Mouse (Mus musculus) bone marrow, adult 2 months (tissue): ENCODE data around the gene Olfr1137. TPM values are rescaled to one million over a fixed set of nuclear protein-coding genes. Genes with fewer than 3 reads are reported as not detected.

ENCODE experiments used
- H3K27ac ChIP-seq: fragments of 200-500 bp; 2 replicates; pipeline ENCODE4 v1.5.1; 2012; ENCODE audit warnings: low read depth, mild to moderate bottlenecking, control low read depth, inconsistent platforms, low read length; ENCODE audit not compliant: control insufficient read depth, poor library complexity, insufficient read depth
- H3K4me1 ChIP-seq: fragments of 200-500 bp; 2 replicates; pipeline ENCODE4 v1.6.1; 2011; ENCODE audit warnings: low read length; ENCODE audit not compliant: control insufficient read depth, insufficient read depth
- H3K4me3 ChIP-seq: fragments of 200-500 bp; replicated peaks from 2 replicates; pipeline ENCODE3; 2011; ENCODE audit warnings: mild to moderate bottlenecking, low read depth, low read length, control low read depth; ENCODE audit not compliant: control insufficient read depth
- CTCF ChIP-seq: fragments of 200-500 bp; IDR thresholded peaks from 2 replicates; pipeline ENCODE4 v1.5.1; 2011; ENCODE audit warnings: low read length, control low read depth; ENCODE audit not compliant: control insufficient read depth, insufficient read depth
- POLR2A ChIP-seq: fragments of 200-500 bp; IDR thresholded peaks from 2 replicates; pipeline ENCODE4 v1.6.1; 2011; ENCODE audit warnings: low read depth, mild to moderate bottlenecking, control low read depth, low read length, borderline replicate concordance; ENCODE audit not compliant: control insufficient read depth
- WGBS: fragments of 180-500 bp; shearing (Covaris S2); methylation state at CpG from one replicate; pipeline ENCODE4 v1.1.7; 2018; 5-methylcytosine and 5-hydroxymethylcytosine counted together
- polyA plus RNA-seq: library from polyadenylated mRNA; stranded (reverse); fragments of >200 nt; gene quantifications from 2 replicates; pipeline ENCODE4 v1.2.4, GENCODE M21; 2011; ENCODE audit warnings: low replicate concordance; ENCODE audit not compliant: missing spikeins, insufficient read depth, insufficient read length

The Olfr1137 gene
- polyA plus RNA-seq = not detected in 2 replicates

DNA sequence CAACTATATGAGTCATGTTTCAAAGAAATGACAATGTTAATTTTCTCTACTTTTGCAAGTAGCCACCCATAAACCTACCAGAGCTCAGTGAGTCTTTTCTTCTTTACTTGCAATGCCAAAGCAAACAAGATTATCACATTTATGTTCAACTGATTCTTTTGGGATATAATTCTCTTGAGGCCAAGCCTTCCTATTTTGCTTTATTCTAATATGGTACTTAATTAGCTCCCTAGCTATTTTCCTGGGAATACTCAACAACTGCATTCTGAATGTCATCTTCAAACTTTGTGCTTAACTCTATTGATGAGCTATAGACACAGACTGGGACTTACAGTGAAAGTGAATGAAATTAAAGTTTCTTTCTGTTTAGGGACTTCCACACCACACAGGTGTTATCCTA lies at the start of gene Olfr1137:
Gene Olfr1137, minus strand, starts transcription at position 101 of the 400 bp plus-strand sequence.
- Histone ChIP-seq H3K4me1 (no peaks in the 10 kb centered on the region), H3K4me3 (no peak within 1 kb of the TSS), H3K27ac (no peak within 1 kb of the TSS)
- TF ChIP-seq POLR2A (no peak), CTCF (no peak)

DNA sequence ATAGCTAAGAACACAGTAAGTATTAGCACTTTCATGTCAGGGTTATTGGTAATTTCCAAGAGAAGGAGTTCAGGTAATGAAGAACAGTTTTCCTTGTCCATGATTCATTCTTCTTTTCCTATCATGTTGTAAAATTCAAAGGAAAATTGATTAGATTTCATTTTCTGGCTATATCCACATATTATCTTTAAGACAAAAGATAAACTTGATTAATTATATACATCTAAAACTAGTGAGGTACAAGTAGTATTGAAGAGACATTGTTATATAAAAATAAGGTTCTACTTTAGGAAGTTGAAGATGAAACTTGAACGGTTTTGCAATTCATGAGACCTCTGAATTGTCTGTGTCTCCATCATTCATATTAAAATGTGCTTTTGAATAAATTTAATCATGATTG lies 40.9 kb upstream of the Olfr1137 start, which contains the start of gene Olfr1141:
Gene Olfr1141, minus strand, starts transcription at position 101 of the 400 bp plus-strand sequence.
- Histone ChIP-seq H3K4me1 (no peaks in the 10 kb centered on the region), H3K4me3 (no peak within 1 kb of the TSS), H3K27ac (no peak within 1 kb of the TSS)
- TF ChIP-seq POLR2A = no peak
- TF ChIP-seq CTCF = no peak
- WGBS = 70% methylated on average over 1 of the region's 1 CpGs

DNA sequence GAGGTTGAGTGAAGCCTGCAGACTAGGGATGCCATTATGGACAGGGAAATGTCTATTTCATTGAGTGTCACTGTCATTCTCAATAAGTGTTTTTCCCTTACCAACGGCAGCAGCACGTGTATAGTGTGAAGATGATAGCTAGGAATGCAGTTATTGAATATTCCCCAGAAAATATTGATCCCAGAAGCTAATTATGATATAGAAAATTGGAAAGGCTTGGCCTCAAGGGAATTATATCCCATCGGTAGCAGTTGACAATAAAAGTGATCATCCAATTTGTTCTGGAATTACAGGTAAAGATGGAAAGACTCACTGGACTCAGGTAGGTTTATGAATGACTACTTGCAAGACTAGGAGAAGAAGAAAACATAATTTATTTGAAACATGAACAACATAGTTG lies 30.5 kb upstream of the Olfr1137 start, which contains the start of gene Olfr1140:
Gene Olfr1140, plus strand, starts transcription at position 301 of the 400 bp plus-strand sequence.
- no peak for TF ChIP-seq POLR2A
- TF ChIP-seq CTCF = no peak
- Histone ChIP-seq H3K4me1 (no peaks in the 10 kb centered on the region), H3K27ac (no peak within 1 kb of the TSS), H3K4me3 (no peak within 1 kb of the TSS)
- 68% methylated on average over 3 of the region's 3 CpGs for WGBS

DNA sequence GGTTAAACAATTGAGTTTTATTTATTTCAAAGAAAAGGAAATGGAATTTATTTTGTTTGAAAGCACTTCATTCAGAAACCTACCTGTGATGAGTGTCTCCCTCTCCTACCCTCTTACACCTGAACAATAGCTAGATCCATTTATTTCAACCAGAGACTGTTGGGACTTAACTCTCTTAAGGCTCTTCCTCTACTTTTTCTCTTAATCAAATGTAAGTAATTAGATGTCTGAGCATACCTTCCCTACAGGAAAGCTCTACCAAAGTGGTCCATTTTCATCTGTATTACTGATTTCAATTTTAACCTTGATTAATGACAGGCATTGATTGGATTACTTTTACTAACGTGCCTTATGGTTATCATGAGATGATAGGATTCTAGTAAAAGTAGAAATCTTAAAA lies 26.9 kb upstream of the Olfr1137 start, which contains the start of gene Olfr1138:
Gene Olfr1138, minus strand, starts transcription at position 101 of the 400 bp plus-strand sequence.
- Histone ChIP-seq H3K4me1 (no peaks in the 10 kb centered on the region), H3K27ac (no peak within 1 kb of the TSS), H3K4me3 (no peak within 1 kb of the TSS)
- TF ChIP-seq CTCF = no peak
- TF ChIP-seq POLR2A = no peak
- WGBS = 65% methylated on average over 1 of the region's 1 CpGs

DNA sequence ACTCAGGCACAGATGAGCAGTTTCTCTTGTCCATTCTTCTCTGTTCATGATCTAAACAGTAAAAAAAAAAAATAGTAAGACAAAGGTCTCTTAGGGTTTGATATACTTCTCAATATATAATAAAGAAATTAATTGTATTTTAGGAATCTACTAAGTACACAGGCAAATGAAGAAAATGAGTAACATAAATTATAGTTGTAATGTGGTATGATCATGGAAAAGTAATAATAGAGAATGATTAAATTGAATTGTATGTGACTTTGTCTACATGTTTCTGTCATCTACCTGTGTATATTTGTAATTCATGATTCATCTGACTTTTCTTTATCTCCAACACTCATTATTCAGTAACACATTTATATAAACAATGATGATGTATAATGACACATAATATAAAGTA lies 19.1 kb downstream of the Olfr1137 start, which contains the start of gene Olfr1136:
Gene Olfr1136, minus strand, starts transcription at position 101 of the 400 bp plus-strand sequence.
- no peaks in the 10 kb centered on the region for H3K4me1 ChIP-seq
- H3K4me3 ChIP-seq = no peak within 1 kb of the TSS
- no peak for TF ChIP-seq CTCF
- no peak for TF ChIP-seq POLR2A
- H3K27ac ChIP-seq = no peak within 1 kb of the TSS

DNA sequence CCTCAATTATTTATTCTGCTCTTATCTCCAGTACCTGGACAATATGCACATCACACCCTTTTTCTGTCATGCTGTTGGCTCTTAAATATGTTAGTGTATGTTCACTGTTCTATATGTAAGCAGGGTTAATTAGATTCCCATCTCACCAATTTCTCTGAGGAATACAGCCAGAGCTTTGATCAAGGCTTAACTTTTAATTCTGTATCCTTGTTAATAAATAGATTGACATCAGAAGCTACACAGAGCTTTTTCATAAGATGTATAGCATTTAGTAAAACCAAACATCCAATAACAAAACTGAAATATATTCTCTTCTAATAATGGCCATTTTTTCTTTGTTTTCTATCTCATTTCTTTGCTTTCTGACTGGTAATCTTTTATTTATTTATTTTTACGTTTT lies 39.4 kb downstream of the Olfr1137 start, which contains the start of gene Olfr1135:
Gene Olfr1135, minus strand, starts transcription at position 101 of the 400 bp plus-strand sequence.
- 10% methylated on average over 1 of the region's 1 CpGs for WGBS
- Histone ChIP-seq H3K4me1 (no peaks in the 10 kb centered on the region), H3K4me3 (no peak within 1 kb of the TSS)

More for the DNA sequence above, 39.4 kb downstream of the Olfr1137 start, which contains the start of gene Olfr1135:
- TF ChIP-seq CTCF = no peak
- no peak for TF ChIP-seq POLR2A
- no peak within 1 kb of the TSS for H3K27ac ChIP-seq

Other genes with a start within 250 kb of the Olfr1137 start
- not detected in 2 replicates for gene Pramel7, start 216.1 kb downstream of the Olfr1137 start, polyA plus RNA-seq
- gene Pramel6, start 206.6 kb downstream of the Olfr1137 start, polyA plus RNA-seq = 1.5 TPM in 1 of 2 replicates, not detected in the other
- gene Olfr153, start 181.4 kb downstream of the Olfr1137 start, polyA plus RNA-seq = not detected in 2 replicates
- gene Olfr1128, start 167.6 kb downstream of the Olfr1137 start, polyA plus RNA-seq = not detected in 2 replicates
- gene Olfr1129, start 139.3 kb downstream of the Olfr1137 start, polyA plus RNA-seq = not detected in 2 replicates
- not detected in 2 replicates for gene Olfr1130, start 107.0 kb downstream of the Olfr1137 start, polyA plus RNA-seq
- gene Olfr1131, start 86.1 kb downstream of the Olfr1137 start, polyA plus RNA-seq = not detected in 2 replicates
- not detected in 2 replicates for gene Olfr1132, start 75.6 kb downstream of the Olfr1137 start, polyA plus RNA-seq
- not detected in 2 replicates for gene Olfr1133, start 65.8 kb downstream of the Olfr1137 start, polyA plus RNA-seq
- not detected in 2 replicates for gene Olfr1134, start 54.7 kb downstream of the Olfr1137 start, polyA plus RNA-seq
- not detected in 2 replicates for gene Olfr1135, start 39.5 kb downstream of the Olfr1137 start, polyA plus RNA-seq
- not detected in 2 replicates for gene Olfr1136, start 19.2 kb downstream of the Olfr1137 start, polyA plus RNA-seq
- gene Olfr1138, start 26.8 kb upstream of the Olfr1137 start, polyA plus RNA-seq = not detected in 2 replicates
- not detected in 2 replicates for gene Olfr1140, start 30.6 kb upstream of the Olfr1137 start, polyA plus RNA-seq
- not detected in 2 replicates for gene Olfr1141, start 40.8 kb upstream of the Olfr1137 start, polyA plus RNA-seq
- not detected in 2 replicates for gene Olfr152, start 66.3 kb upstream of the Olfr1137 start, polyA plus RNA-seq
- gene Olfr1143, start 87.4 kb upstream of the Olfr1137 start, polyA plus RNA-seq = not detected in 2 replicates
- not detected in 2 replicates for gene Olfr1145, start 96.6 kb upstream of the Olfr1137 start, polyA plus RNA-seq
- not detected in 2 replicates for gene Olfr1148, start 117.4 kb upstream of the Olfr1137 start, polyA plus RNA-seq
- not detected in 2 replicates for gene Olfr1150-ps1, start 130.8 kb upstream of the Olfr1137 start, polyA plus RNA-seq
- gene Olfr1151, start 142.7 kb upstream of the Olfr1137 start, polyA plus RNA-seq = not detected in 2 replicates
- 0.54 and 1.6 TPM in 2 replicates for gene Olfr1152, start 153.3 kb upstream of the Olfr1137 start, polyA plus RNA-seq
- gene Olfr1153, start 181.8 kb upstream of the Olfr1137 start, polyA plus RNA-seq = not detected in 2 replicates
- gene Olfr1154, start 192.0 kb upstream of the Olfr1137 start, polyA plus RNA-seq = not detected in 2 replicates
- not detected in 2 replicates for gene Olfr1155, start 232.0 kb upstream of the Olfr1137 start, polyA plus RNA-seq
- not detected in 2 replicates for gene Olfr1156, start 239.9 kb upstream of the Olfr1137 start, polyA plus RNA-seq